ENCODE assay signal across 7 mouse cellular contexts in the genomic region with DNA sequence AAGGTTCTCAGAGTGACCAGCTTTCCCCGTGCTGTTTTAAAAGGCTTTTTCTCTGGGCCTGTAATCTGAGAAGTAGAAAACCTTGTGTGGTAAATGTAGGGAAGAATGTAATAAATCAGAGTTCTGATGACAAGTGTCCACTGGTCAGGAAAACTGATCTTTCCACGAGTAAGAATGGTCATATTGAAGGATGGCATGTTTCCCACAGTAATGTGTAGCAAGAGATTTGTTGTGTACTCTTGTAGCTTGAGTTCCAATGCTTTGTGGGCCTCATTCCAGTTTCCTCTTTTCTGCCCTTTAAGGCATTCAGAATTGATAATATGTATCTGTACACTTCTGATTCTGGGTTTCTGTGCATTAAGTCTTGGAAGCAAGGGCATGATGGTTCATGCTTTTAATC. TPM values are rescaled to one million over a fixed set of nuclear protein-coding genes. Genes with fewer than 3 reads are reported as not detected.
DNase-seq lines count a peak whose midpoint lies in the region; ATAC-seq and TF ChIP-seq lines count a peak whose summit lies in the region.

No protein-coding gene starts in this region.

- no peak for ATAC-seq in megakaryocyte, adult 5-6 weeks (ENCODE audit: poor library complexity, severe bottlenecking)
- no peak for ATAC-seq in limb, embryonic 12.5 days (ENCODE audit: insufficient number of reproducible peaks, insufficient read depth, low FRiP score, low TSS enrichment, low read depth)
- ATAC-seq in stomach, embryonic 14.5 days (ENCODE audit: insufficient number of reproducible peaks, insufficient read depth, low FRiP score, low read depth) = no peak

- peaks cover 67% of the 10 kb centered on the region for H3K4me1 ChIP-seq in megakaryocyte, embryonic 14.5 days
- peaks cover 7% of the 10 kb centered on the region; the same call in 1 of the 2 replicates for H3K4me1 ChIP-seq in embryonic fibroblast, embryonic 13.5 days (ENCODE audit: control insufficient read depth, insufficient read depth, low read length)
- peaks cover 28% of the 10 kb centered on the region for H3K4me1 ChIP-seq in limb, embryonic 12.5 days (replicated peaks)
- peaks cover 19% of the 10 kb centered on the region for H3K4me1 ChIP-seq in stomach, embryonic 14.5 days (ENCODE audit: control insufficient read depth, insufficient read depth, low read length)

- H3K36me3 ChIP-seq in megakaryocyte, embryonic 14.5 days (replicated peaks; ENCODE audit: low read length) = peaks cover 73% of the 10 kb centered on the region
- H3K36me3 ChIP-seq in limb, embryonic 12.5 days = peaks cover 63% of the 10 kb centered on the region
- H3K36me3 ChIP-seq in stomach, embryonic 14.5 days (ENCODE audit: control insufficient read depth, insufficient read depth, low read length) = peaks cover 48% of the 10 kb centered on the region

- 1% methylated on average over 2 of the region's 2 CpGs for WGBS in limb, embryonic 12.5 days
- 2% methylated on average over 2 of the region's 2 CpGs for WGBS in stomach, embryonic 14.5 days

- no peaks in the 10 kb centered on the region for H3K9me3 ChIP-seq in megakaryocyte, embryonic 14.5 days
- no peaks in the 10 kb centered on the region for H3K9me3 ChIP-seq in limb, embryonic 12.5 days
- no peaks in the 10 kb centered on the region for H3K9me3 ChIP-seq in stomach, embryonic 14.5 days (ENCODE audit: control insufficient read depth, low read depth, low read length)

- H3K9ac ChIP-seq in limb, embryonic 12.5 days (replicated peaks) = peak overlapping the region; percentile 99
- peak overlapping the region; percentile 96 for H3K9ac ChIP-seq in stomach, embryonic 14.5 days (replicated peaks; ENCODE audit: low read depth, low read length)

- peak overlapping the region; percentile 92 for H3K4me2 ChIP-seq in limb, embryonic 12.5 days
- H3K4me2 ChIP-seq in stomach, embryonic 14.5 days (replicated peaks; ENCODE audit: low read depth, low read length) = peak overlapping the region; percentile 88

- H3K4me3 ChIP-seq in megakaryocyte, embryonic 14.5 days (replicated peaks) = peak overlapping the region; percentile 97
- peak overlapping the region; percentile 87 for H3K4me3 ChIP-seq in embryonic fibroblast, embryonic 13.5 days (ENCODE audit: insufficient read depth, low read length)
- peak overlapping the region; percentile 98 for H3K4me3 ChIP-seq in limb, embryonic 12.5 days (replicated peaks)
- H3K4me3 ChIP-seq in stomach, embryonic 14.5 days (ENCODE audit: low read depth, low read length) = peak overlapping the region; percentile 84

- no peak for DNase-seq in thymus, postnatal 4 days
- no peak for DNase-seq in T-cell, adult 2 months (ENCODE audit: low spot score)

- no peak overlapping the region for H3K27ac ChIP-seq in embryonic fibroblast, embryonic 13.5 days (ENCODE audit: insufficient read depth, low read length)
- no peak overlapping the region for H3K27ac ChIP-seq in limb, embryonic 12.5 days
- no peak overlapping the region for H3K27ac ChIP-seq in stomach, embryonic 14.5 days (ENCODE audit: low read length)

- no peak for TF ChIP-seq CTCF in embryonic fibroblast, embryonic 13.5 days (IDR thresholded peaks at IDR 0.05; ENCODE audit: borderline replicate concordance, insufficient read depth, low read length)

- no peak for TF ChIP-seq POLR2A in embryonic fibroblast, embryonic 13.5 days (IDR thresholded peaks at IDR 0.05; ENCODE audit: low read depth, low read length)

- H3K27me3 ChIP-seq in megakaryocyte, embryonic 14.5 days (replicated peaks) = no peaks in the 10 kb centered on the region
- no peaks in the 10 kb centered on the region for H3K27me3 ChIP-seq in limb, embryonic 12.5 days
- H3K27me3 ChIP-seq in stomach, embryonic 14.5 days (ENCODE audit: control insufficient read depth, insufficient read depth, low read length) = no peaks in the 10 kb centered on the region

RNA-seq across cellular contexts. Expression of a gene that starts 1.4 kb away (rescaled TPM):
- polyA plus RNA-seq in megakaryocyte, embryonic 14.5 days (2012; ENCODE audit: insufficient read depth, low replicate concordance) = 1,025 and 2,643 TPM in 2 replicates
- 164 and 205 TPM in 2 replicates for total RNA-seq in megakaryocyte, adult 5-6 weeks (2015)
- 179 and 212 TPM in 2 replicates for total RNA-seq in megakaryocyte, adult 5-6 weeks (2017)
- polyA plus RNA-seq in embryonic fibroblast, embryonic 13.5 days (2011; ENCODE audit: insufficient read length, low read depth, missing spikeins) = 186 and 226 TPM in 2 replicates
- polyA plus RNA-seq in limb, embryonic 12.5 days (2016; fragmentation: Nextera tagmentation; extraction: Ambion mirVana) = 164 and 171 TPM in 2 replicates
- polyA plus RNA-seq in stomach, embryonic 14.5 days (2014; fragmentation: Nextera tagmentation; extraction: Ambion mirVana) = 126 and 139 TPM in 2 replicates

RNA-seq across cellular contexts. Expression of a gene that starts 19.4 kb away (rescaled TPM):
- polyA plus RNA-seq in megakaryocyte, embryonic 14.5 days (2012; ENCODE audit: insufficient read depth, low replicate concordance) = 3.6 TPM in 1 of 2 replicates, not detected in the other
- total RNA-seq in megakaryocyte, adult 5-6 weeks (2015) = 0.80 and 3.2 TPM in 2 replicates
- 0.11 and 0.12 TPM in 2 replicates for total RNA-seq in megakaryocyte, adult 5-6 weeks (2017)
- 0.38 and 0.91 TPM in 2 replicates for polyA plus RNA-seq in embryonic fibroblast, embryonic 13.5 days (2011; ENCODE audit: insufficient read length, low read depth, missing spikeins)
- polyA plus RNA-seq in limb, embryonic 12.5 days (2016; fragmentation: Nextera tagmentation; extraction: Ambion mirVana) = 6.3 and 6.5 TPM in 2 replicates
- polyA plus RNA-seq in stomach, embryonic 14.5 days (2014; fragmentation: Nextera tagmentation; extraction: Ambion mirVana) = 9.3 and 10.1 TPM in 2 replicates

RNA-seq across cellular contexts. Expression of a gene that starts 23.9 kb away (rescaled TPM):
- 9.3 and 21.8 TPM in 2 replicates for polyA plus RNA-seq in megakaryocyte, embryonic 14.5 days (2012; ENCODE audit: insufficient read depth, low replicate concordance)
- total RNA-seq in megakaryocyte, adult 5-6 weeks (2015) = 35.0 and 43.3 TPM in 2 replicates
- 66.3 and 79.6 TPM in 2 replicates for total RNA-seq in megakaryocyte, adult 5-6 weeks (2017)
- polyA plus RNA-seq in embryonic fibroblast, embryonic 13.5 days (2011; ENCODE audit: insufficient read length, low read depth, missing spikeins) = 18.0 and 24.3 TPM in 2 replicates
- 13.5 and 13.6 TPM in 2 replicates for polyA plus RNA-seq in limb, embryonic 12.5 days (2016; fragmentation: Nextera tagmentation; extraction: Ambion mirVana)
- 10.0 TPM in 2 replicates for polyA plus RNA-seq in stomach, embryonic 14.5 days (2014; fragmentation: Nextera tagmentation; extraction: Ambion mirVana)

RNA-seq across cellular contexts. Expression of a gene that starts 30.1 kb away (rescaled TPM):
- 70.2 and 174 TPM in 2 replicates for polyA plus RNA-seq in megakaryocyte, embryonic 14.5 days (2012; ENCODE audit: insufficient read depth, low replicate concordance)
- 15.1 and 16.6 TPM in 2 replicates for total RNA-seq in megakaryocyte, adult 5-6 weeks (2015)
- total RNA-seq in megakaryocyte, adult 5-6 weeks (2017) = 19.2 and 20.7 TPM in 2 replicates
- polyA plus RNA-seq in embryonic fibroblast, embryonic 13.5 days (2011; ENCODE audit: insufficient read length, low read depth, missing spikeins) = 36.1 and 37.5 TPM in 2 replicates
- polyA plus RNA-seq in limb, embryonic 12.5 days (2016; fragmentation: Nextera tagmentation; extraction: Ambion mirVana) = 103 and 107 TPM in 2 replicates
- 40.0 and 41.3 TPM in 2 replicates for polyA plus RNA-seq in stomach, embryonic 14.5 days (2014; fragmentation: Nextera tagmentation; extraction: Ambion mirVana)

RNA-seq across cellular contexts. Expression of a gene that starts 34.3 kb away (rescaled TPM):
- 458 and 696 TPM in 2 replicates for polyA plus RNA-seq in megakaryocyte, embryonic 14.5 days (2012; ENCODE audit: insufficient read depth, low replicate concordance)
- total RNA-seq in megakaryocyte, adult 5-6 weeks (2015) = 213 and 232 TPM in 2 replicates
- total RNA-seq in megakaryocyte, adult 5-6 weeks (2017) = 195 and 214 TPM in 2 replicates
- polyA plus RNA-seq in embryonic fibroblast, embryonic 13.5 days (2011; ENCODE audit: insufficient read length, low read depth, missing spikeins) = 1.8 and 2.3 TPM in 2 replicates
- polyA plus RNA-seq in limb, embryonic 12.5 days (2016; fragmentation: Nextera tagmentation; extraction: Ambion mirVana) = 16.3 and 16.8 TPM in 2 replicates
- 38.6 and 47.8 TPM in 2 replicates for polyA plus RNA-seq in stomach, embryonic 14.5 days (2014; fragmentation: Nextera tagmentation; extraction: Ambion mirVana)
